Mouse (Mus musculus) intestine, embryonic 16.5 days (tissue): ENCODE results near the gene Tubg2. TPM values are rescaled to one million over a fixed set of nuclear protein-coding genes. Genes with fewer than 3 reads are reported as not detected.
A peak's percentile ranks its signal among the peaks of the same experiment; 100 is the strongest.

Source experiments
- ATAC-seq: fragments of 200-750 bp; cut with Nextera tagmentation; 2 replicates; pipeline ENCODE4 v1.8.0; 2017; ENCODE audit warnings: moderate TSS enrichment, moderate library complexity
- H3K27ac ChIP-seq: fragments of 300-500 bp; sonication (generic); 2 replicates; pipeline ENCODE4 v1.5.1; 2014; ENCODE audit warnings: mild to moderate bottlenecking, low read length
- H3K27me3 ChIP-seq: fragments of 300-500 bp; sonication (generic); replicated peaks from 2 replicates; pipeline ENCODE4 v1.6.1; 2014; ENCODE audit warnings: low read length, control low read depth, mixed read lengths; ENCODE audit not compliant: control insufficient read depth, insufficient read depth
- H3K36me3 ChIP-seq: fragments of 300-500 bp; sonication (generic); 2 replicates; pipeline ENCODE4 v1.6.1; 2014; ENCODE audit warnings: low read length, control low read depth; ENCODE audit not compliant: control insufficient read depth, insufficient read depth
- H3K4me1 ChIP-seq: fragments of 300-500 bp; sonication (generic); 2 replicates; pipeline ENCODE4 v1.6.1; 2014; ENCODE audit warnings: low read length, control low read depth, mixed read lengths; ENCODE audit not compliant: control insufficient read depth, insufficient read depth
- H3K4me2 ChIP-seq: fragments of 300-500 bp; sonication (generic); 2 replicates; pipeline ENCODE4 v1.6.1; 2014; ENCODE audit warnings: low read depth, low read length, control low read depth
- H3K4me3 ChIP-seq: fragments of 300-500 bp; sonication (generic); 2 replicates; pipeline ENCODE4 v1.5.1; 2014; ENCODE audit warnings: mild to moderate bottlenecking, low read length
- H3K9ac ChIP-seq: fragments of 300-500 bp; sonication (generic); 2 replicates; pipeline ENCODE4 v1.6.1; 2014; ENCODE audit warnings: low read depth, low read length
- H3K9me3 ChIP-seq: fragments of 300-500 bp; sonication (generic); 2 replicates; pipeline ENCODE4 v1.6.1; 2016; ENCODE audit warnings: low read length, control low read depth; ENCODE audit not compliant: control insufficient read depth
- WGBS: fragments of 180-500 bp; shearing (Covaris S2); extraction: QIAGEN DNeasy Blood & Tissue Kit; methylation state at CpG from one replicate; pipeline ENCODE4 v1.1.7; 2014; 5-methylcytosine and 5-hydroxymethylcytosine counted together
- polyA plus RNA-seq: library from polyadenylated mRNA; unstranded; fragments of >200 nt; fragmentation: Nextera tagmentation; extraction: Ambion mirVana; gene quantifications from 2 replicates; pipeline ENCODE4 v1.2.1, GENCODE M21; 2015

Tubg2 gene
- 3.9 and 4.2 TPM in 2 replicates for polyA plus RNA-seq

DNA sequence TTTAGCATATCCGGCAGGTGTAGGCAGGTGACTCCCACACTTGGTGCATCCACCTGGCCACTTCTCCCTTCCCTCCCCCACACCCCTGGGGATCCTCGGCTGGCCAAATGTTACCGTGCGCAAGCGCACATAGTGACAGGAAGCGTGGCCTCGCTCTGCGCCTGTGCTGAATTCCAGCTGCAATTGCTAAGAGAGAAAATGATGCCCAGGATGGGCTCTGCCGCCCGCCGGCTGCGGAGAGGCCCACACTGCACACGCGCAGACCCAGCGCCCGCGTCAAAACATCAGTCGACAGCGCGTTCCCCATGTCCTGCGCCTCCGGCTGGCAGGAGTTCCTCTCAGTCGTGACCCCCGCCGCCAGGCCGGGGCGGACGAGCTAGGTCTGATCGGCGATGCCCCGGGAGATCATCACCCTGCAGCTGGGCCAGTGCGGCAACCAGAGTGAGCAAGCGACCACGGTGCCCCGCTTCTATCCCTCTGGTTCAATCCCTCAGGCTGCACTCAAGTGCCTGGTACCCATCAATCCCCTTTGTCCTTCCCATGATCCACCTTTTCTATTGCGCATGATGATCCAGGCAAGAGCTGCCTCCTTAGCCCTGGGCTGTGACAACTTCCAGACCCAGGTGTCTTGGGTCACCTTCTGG, at the start of gene Tubg2:
Gene Tubg2 (plus strand): TSS at position 180 of the 644 bp plus-strand sequence.
- H3K4me2 ChIP-seq: peak within 1 kb of the TSS; percentile 84
- H3K36me3 ChIP-seq: no peaks in the 10 kb centered on the region
- peak within 1 kb of the TSS; percentile 55 for H3K4me3 ChIP-seq
- ATAC-seq: peak; percentile 69
- no peaks in the 10 kb centered on the region for H3K27me3 ChIP-seq
- peak within 1 kb of the TSS; percentile 24; the same call in 1 of the 2 replicates for H3K27ac ChIP-seq
- H3K9me3 ChIP-seq: no peaks in the 10 kb centered on the region
- peaks cover 13% of the 10 kb centered on the region for H3K4me1 ChIP-seq
- 4% methylated on average over 36 of the region's 36 CpGs for WGBS
- H3K9ac ChIP-seq: peak within 1 kb of the TSS; percentile 72

DNA sequence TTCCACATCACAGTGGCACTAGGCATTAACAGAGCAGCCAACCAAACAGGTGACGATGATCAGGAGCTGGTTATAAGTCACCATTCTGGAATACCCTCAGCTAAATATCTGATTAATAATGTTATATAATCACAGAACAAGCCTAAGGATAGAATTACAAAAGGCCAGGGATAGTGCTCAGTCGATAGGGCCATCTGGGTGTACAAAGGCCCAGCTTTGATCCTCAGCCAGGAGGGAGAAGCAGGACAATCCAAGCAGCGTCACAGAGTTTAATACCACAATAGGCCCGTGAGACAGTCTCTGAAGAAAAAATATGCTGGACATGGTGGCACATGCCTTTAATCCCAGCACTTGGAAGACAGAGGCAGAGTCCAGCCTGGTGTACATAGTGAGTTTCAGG, 46.4 kb upstream of the Tubg2 start:
- no peak overlapping the region for H3K4me3 ChIP-seq
- no peaks in the 10 kb centered on the region for H3K9me3 ChIP-seq
- no peaks in the 10 kb centered on the region for H3K36me3 ChIP-seq
- ATAC-seq: no peak
- H3K4me2 ChIP-seq: no peak overlapping the region
- no peak overlapping the region for H3K27ac ChIP-seq
- H3K27me3 ChIP-seq: no peaks in the 10 kb centered on the region
- no peak overlapping the region for H3K9ac ChIP-seq
- H3K4me1 ChIP-seq: 0 out of 2 replicates have a peak, but pooled peaks cover 3% of the 10 kb centered on the region
- WGBS: 85% methylated on average over 4 of the region's 4 CpGs

DNA sequence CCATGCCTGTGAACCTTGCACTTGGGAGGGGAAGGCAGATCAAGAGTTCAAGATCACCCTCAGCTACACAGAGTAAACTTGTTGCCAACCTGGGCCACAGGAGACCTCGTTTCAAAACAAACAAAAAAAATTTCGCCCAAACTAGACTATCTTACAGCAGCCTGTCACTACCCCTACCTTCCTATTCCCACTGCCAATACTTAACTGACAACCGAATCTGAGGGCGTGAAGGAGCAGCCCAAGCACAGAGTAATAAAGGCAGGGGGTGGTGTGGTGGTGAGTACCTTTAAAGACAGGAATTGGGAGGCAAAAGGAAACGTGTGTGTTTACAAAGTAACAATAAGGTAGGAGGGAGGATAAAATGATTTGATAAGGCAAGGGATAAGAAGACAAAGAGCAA, 45.0 kb upstream of the Tubg2 start:
- peaks cover 3% of the 10 kb centered on the region; the same call in 1 of the 2 replicates for H3K4me1 ChIP-seq
- H3K27ac ChIP-seq: no peak overlapping the region
- no peak; the same call in 1 of the 2 replicates for ATAC-seq
- no peaks in the 10 kb centered on the region for H3K9me3 ChIP-seq
- H3K27me3 ChIP-seq: no peaks in the 10 kb centered on the region
- no peak overlapping the region for H3K4me3 ChIP-seq
- H3K4me2 ChIP-seq: no peak overlapping the region
- H3K36me3 ChIP-seq: no peaks in the 10 kb centered on the region
- WGBS: 46% methylated on average over 5 of the region's 5 CpGs
- no peak overlapping the region for H3K9ac ChIP-seq

DNA sequence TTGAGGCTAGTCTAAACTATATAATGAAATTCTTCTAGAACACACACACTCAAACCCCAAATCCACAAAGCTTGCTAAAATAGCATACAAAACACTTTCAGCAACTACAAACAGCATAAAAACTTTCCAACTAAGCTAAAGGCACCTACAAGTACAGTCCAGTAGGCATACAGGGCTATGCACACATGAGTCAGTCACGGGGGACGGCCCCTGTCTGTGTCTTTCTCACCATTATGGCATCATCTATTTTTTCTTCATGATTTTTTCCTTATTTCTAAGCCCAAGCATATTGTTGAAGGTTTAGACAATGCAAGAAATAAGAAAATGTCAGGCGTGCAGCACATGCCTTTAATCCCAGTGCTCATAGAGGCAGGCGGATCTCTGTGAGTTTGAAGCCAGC, 44.5 kb upstream of the Tubg2 start:
- Histone ChIP-seq H3K9ac (no peak overlapping the region), H3K27me3 (no peaks in the 10 kb centered on the region), H3K4me1 (peaks cover 3% of the 10 kb centered on the region; the same call in 1 of the 2 replicates), H3K36me3 (no peaks in the 10 kb centered on the region), H3K4me3 (no peak overlapping the region), H3K27ac (no peak overlapping the region), H3K4me2 (no peak overlapping the region), H3K9me3 (no peaks in the 10 kb centered on the region)
- no peak for ATAC-seq
- WGBS: 88% methylated on average over 4 of the region's 4 CpGs

DNA sequence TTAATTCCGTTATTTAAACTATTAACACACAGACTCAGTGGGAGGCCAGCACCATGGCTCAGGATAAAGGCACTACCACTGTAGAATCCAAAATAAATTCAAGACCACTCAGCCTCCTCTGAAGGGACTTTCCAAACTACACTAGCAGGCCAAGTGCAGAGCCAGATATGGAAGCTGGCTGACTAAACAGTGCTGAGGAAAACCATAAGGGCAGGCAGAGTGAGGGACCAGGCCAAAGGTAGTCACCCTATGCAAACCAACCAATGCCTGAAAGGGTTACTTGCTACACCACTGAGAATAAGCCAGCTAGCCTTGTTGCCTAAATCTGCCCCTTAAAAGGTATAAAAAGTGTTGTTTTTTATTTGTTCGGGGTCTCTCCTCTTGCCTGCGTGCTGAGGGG, 43.5 kb upstream of the Tubg2 start:
- Histone ChIP-seq H3K27me3 (no peaks in the 10 kb centered on the region), H3K4me3 (no peak overlapping the region), H3K36me3 (0 out of 2 replicates have a peak, but pooled peaks cover 3% of the 10 kb centered on the region), H3K9me3 (no peaks in the 10 kb centered on the region), H3K4me1 (peaks cover 3% of the 10 kb centered on the region; the same call in 1 of the 2 replicates), H3K4me2 (no peak overlapping the region), H3K9ac (no peak overlapping the region), H3K27ac (no peak overlapping the region)
- WGBS: 91% methylated on average over 3 of the region's 3 CpGs
- no peak for ATAC-seq

DNA sequence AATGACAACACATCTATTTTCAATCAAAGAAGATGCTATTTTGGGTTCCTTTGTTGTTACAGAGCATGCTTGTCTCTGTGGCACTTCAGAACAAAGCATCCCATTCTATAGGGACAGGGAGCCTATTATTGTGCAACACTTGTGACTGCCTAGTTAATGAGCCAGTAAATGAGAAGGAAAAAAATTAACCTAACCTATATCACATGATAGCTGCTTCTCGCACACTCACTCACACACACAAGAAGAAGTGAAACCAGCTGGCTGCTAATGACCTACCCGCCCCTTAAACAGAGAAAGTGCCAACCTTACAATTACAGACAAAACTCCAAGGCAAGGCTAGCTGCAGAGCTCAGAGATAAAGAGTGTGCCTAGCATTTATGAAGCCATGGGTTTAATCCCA, 40.1 kb upstream of the Tubg2 start:
- no peak overlapping the region for H3K27ac ChIP-seq

DNA sequence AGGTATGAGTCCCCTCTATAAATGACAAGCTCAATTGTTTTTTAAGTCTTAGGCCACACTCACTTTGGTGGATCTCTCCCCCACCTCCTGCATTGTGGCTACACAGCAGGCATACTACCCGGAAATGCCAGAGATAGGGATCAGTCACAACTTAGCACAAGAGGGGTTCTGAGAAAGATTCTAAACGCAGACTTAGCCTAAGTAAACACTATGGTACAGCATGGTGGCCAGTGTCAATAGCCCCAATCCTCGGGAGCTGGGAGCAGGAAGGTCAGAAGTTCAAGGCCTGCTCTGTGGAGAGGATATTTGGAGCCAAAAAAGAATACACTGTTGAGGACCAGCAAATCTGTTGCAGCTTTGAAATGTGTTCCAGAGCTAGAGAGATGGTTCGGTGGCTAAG, 37.6 kb upstream of the Tubg2 start:
- no peak for ATAC-seq
- Histone ChIP-seq H3K27ac (no peak overlapping the region), H3K27me3 (no peaks in the 10 kb centered on the region), H3K4me3 (peak overlapping the region; percentile 92), H3K9me3 (no peaks in the 10 kb centered on the region), H3K4me1 (peaks cover 21% of the 10 kb centered on the region), H3K9ac (peak overlapping the region; percentile 83), H3K36me3 (0 out of 2 replicates have a peak, but pooled peaks cover 3% of the 10 kb centered on the region), H3K4me2 (peak overlapping the region; percentile 69)
- WGBS: 22% methylated on average over 4 of the region's 4 CpGs

More for the DNA sequence above, 40.1 kb upstream of the Tubg2 start:
- H3K4me2 ChIP-seq: no peak overlapping the region
- H3K4me3 ChIP-seq: no peak overlapping the region
- ATAC-seq: no peak
- peaks cover 14% of the 10 kb centered on the region for H3K4me1 ChIP-seq
- no peaks in the 10 kb centered on the region for H3K9me3 ChIP-seq
- H3K27me3 ChIP-seq: no peaks in the 10 kb centered on the region
- WGBS: 65% methylated on average over 2 of the region's 2 CpGs
- H3K9ac ChIP-seq: no peak overlapping the region
- H3K36me3 ChIP-seq: 0 out of 2 replicates have a peak, but pooled peaks cover 3% of the 10 kb centered on the region

DNA sequence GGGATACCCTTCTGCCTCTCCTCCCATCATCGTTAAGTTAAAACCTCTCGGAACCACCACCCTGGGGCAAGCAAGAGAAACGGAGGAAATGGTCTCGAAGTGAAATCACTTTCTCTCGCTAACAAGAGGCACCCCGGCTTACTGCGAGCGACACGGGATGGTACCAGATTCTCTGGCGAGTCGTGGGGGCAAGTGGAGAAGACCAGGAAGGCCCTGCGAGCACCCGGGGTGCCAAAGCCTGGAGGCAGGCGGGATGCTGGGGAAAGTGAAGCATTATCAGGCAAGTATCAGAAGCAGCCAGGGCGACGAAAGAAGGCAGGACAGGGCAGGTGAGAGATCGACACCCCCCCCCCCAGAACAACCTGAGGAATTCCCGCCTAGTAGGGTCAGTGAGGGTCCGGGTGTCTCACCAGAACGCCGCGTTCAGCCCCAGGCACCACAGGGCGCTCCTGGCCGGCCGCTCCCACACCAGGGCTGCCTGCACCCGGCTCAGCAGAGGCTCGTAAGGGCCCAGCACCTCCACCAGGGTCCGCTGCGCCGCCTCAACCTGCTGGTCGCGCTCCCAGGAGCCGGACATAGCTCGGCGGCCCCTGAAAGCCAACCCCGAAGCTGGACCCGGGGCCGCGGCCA, 36.5 kb upstream of the Tubg2 start:
- ATAC-seq: peak; percentile 83
- Histone ChIP-seq H3K4me3 (peak overlapping the region; percentile 92), H3K36me3 (0 out of 2 replicates have a peak, but pooled peaks cover 3% of the 10 kb centered on the region), H3K4me2 (peak overlapping the region; percentile 69), H3K9me3 (no peaks in the 10 kb centered on the region), H3K27ac (peak overlapping the region; percentile 74), H3K4me1 (peaks cover 21% of the 10 kb centered on the region), H3K27me3 (no peaks in the 10 kb centered on the region), H3K9ac (peak overlapping the region; percentile 83)
- WGBS: under 1% methylated on average over 39 of the region's 39 CpGs

DNA sequence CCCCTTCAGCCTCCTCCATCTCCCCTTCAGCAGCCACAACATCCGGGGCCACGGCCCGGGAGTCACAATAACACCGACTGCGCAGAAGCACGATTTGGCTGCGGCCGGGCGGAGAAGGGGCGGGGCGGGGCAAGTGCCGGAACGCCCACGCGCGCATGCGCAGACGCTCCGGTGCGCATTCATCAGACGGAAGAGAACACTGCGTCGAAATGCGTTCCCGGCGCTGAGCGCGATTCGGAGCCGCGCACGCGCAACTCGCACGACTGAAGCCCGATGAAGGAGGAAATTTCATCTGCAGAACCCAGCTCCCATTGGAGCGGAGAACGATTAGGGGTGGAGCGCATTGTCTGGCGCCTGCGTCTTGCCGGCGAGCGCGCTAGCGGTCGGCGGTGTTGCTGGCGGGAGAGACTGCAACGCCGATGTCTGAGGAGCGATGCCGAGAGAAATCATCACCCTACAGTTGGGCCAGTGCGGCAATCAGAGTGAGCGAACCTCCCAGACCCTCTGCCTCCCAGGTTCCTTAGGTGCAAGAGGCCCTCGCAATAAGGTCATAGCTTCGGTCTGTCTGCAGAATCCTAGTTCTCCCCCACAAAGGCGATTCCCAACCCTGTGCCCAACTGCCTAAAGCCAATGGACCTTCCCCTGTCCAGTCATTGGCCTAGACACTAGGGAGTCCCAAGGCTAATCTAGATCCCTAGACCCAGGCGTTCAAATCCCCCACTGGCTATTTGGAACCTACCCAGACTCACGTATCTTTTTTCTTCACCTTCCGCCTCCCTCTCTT, 35.8 kb upstream of the Tubg2 start, which contains the start of the genes Retreg3 and Tubg1:
Gene Retreg3 (minus strand): TSS at position 133 of the 784 bp plus-strand sequence.
Gene Tubg1 (plus strand): TSS at position 178 of the 784 bp plus-strand sequence.
- WGBS: under 1% methylated on average over 61 of the region's 61 CpGs
- Histone ChIP-seq H3K4me2 (peak within 1 kb of the TSS; percentile 98), H3K9me3 (no peaks in the 10 kb centered on the region), H3K4me3 (peak within 1 kb of the TSS; percentile 92), H3K36me3 (0 out of 2 replicates have a peak, but pooled peaks cover 3% of the 10 kb centered on the region), H3K4me1 (peaks cover 21% of the 10 kb centered on the region), H3K27ac (peak within 1 kb of the TSS; percentile 87), H3K9ac (peak within 1 kb of the TSS; percentile 83), H3K27me3 (no peaks in the 10 kb centered on the region)
- peak; percentile 96 for ATAC-seq
